Mouse (Mus musculus): ENCODE measurements around the gene Gria2.

Gene Gria2

GRCm38 (mm10) chr3:80775971-80776370 lies 26.7 kb downstream of the Gria2 start:
- DNase-seq (ENCODE audit: low spot score) = no peak

- DNase-seq (ENCODE audit: low spot score) = no peak
These were observed 28.4 kb downstream of the Gria2 start for GRCm38 (mm10) chr3:80774005-80774764.

GRCm38 (mm10) chr3:80773232-80773631 lies 29.4 kb downstream of the Gria2 start:
- DNase-seq (ENCODE audit: low spot score) = no peak

DNA sequence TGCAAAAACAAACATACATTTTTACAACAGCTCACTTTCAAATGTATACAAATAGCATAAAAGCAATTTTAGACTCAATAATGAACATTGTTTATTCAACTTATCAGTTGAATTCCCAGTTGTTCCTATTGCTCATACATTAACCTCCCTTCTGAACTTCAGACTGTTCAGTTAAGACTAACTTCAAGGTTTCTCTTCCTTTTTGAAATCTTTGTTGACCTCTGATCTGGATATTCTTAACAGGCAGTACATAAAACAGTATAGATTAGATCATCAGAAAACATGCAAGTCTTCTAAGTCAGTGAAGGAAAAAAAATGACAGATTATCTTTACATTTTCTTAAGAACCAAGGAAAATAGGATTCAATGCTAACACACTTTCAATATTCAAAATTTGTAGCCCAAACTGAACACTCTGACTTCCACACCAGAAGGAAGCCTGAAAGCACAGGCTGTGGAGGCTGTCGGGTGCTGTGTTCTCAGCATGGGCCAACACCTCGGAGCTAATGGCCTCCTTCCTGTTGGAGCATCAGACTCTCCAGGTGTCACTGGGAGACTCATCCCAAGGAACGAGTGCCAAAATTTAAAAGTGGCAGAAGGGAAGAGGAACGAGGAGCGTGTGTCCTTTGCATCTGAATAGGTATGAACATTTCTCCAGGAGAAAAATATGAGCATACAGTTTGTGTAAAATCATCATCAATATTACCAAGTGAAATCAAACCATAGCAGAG lies 33.0 kb downstream of the Gria2 start:
- no peak for DNase-seq (ENCODE audit: low spot score)

DNA sequence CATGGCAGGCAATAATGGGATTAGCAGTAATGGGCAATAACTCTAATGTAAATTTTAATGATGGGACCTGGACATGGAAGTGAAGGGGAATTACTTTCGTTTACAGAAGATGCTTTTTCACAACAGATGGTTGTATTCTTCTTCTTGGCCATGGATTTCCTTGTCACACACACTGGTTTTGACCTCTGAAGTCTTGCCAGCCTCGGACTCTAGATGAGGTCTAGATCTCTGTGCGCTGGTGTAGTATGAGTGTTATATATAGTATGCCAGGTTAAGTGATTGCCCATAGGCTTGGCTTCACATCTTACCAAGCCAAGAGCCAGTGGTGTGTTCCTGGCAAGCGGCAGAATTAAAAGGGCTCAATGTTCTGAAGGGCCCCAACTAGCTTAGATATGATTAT lies 43.7 kb downstream of the Gria2 start:
- no peak for DNase-seq (ENCODE audit: low spot score)

DNA sequence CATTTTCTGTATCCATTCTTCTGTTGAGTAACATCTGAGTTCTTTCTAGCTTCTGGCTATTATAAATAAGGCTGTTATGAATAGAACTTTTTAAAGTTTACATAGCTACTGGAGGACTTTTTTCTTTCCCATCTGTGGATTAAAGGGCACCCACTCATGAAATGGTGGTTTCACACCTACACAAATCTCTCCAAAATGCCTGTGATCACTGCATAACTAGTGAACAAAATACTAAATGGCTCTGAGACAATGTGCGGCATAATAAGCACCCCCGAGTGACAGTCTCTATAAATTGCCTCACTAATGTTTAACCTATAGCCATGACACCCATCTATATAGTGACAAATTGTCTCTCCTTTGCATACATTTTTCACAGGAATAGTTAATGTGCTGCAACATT lies 44.3 kb downstream of the Gria2 start:
- DNase-seq (ENCODE audit: low spot score) = no peak

- no peak for DNase-seq (ENCODE audit: low spot score)
These were observed 51.8 kb downstream of the Gria2 start for GRCm38 (mm10) chr3:80750786-80751185.

DNA sequence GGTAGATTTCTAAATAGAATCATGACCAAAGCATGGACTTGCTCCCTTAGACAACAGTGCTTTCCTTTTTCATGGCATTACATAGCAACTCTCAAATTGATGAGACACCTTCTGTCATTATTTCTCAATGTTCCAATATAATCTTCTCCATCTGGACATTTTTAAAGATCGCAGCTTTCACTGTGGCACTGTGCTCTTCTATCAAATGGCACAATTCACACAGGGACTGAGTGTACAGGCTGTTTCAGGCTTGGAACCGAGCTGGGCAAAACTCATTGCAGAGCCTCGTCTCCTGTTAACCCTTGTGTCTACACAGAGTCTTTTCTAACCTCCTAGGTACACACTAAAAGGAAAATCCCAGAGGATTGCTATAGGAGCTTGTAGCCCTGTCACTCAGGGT lies 77.4 kb downstream of the Gria2 start:
- DNase-seq (ENCODE audit: low spot score) = no peak

GRCm38 (mm10) chr3:80713123-80713522 lies 89.5 kb downstream of the Gria2 start:
- no peak for DNase-seq (ENCODE audit: low spot score)

GRCm38 (mm10) chr3:80708992-80709391 lies 93.6 kb downstream of the Gria2 start:
- no peak for DNase-seq (ENCODE audit: low spot score)

DNA sequence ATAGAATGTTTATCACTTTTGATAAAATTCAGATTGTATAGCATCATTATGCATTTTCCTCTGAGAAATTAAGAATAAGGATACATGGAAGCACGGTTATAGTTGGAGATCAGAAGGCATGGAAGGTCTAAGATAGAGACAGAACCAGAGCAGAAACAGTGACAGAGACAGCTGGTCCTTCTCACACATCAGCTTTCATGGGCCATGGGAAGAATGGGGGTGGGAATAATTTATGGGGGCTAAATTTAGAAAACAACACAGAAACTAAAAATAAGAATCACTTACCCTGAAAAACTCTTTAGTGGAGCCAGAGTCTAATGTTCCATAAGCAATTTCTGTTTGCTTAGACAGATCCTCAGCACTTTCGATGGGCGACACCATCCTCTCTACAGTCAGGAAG lies 100.5 kb downstream of the Gria2 start:
- DNase-seq (ENCODE audit: low spot score) = no peak

GRCm38 (mm10) chr3:80697523-80697922 lies 105.1 kb downstream of the Gria2 start:
- no peak for DNase-seq (ENCODE audit: low spot score)

DNA sequence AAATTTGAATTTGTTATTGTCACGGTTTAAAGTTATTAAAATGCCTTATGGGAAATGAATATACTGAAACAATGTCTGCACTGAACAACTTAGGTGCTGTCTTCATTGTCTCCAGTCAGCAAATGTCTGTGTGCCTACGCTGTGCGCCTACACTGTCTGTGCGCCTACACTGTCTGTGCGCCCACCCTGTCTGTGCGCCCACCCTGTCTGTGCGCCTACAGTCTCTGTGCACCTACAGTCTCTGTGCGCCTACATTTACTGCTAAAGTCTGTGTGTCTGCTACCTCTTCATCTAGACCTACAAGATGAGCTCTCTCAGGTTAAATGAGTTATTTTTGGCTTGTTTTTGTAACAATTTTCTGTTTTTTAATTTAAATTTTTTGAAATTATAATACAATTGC lies 107.7 kb downstream of the Gria2 start:
- no peak for DNase-seq (ENCODE audit: low spot score)

GRCm38 (mm10) chr3:80665105-80665504 lies 137.5 kb downstream of the Gria2 start:
- DNase-seq (ENCODE audit: low spot score) = no peak

DNA sequence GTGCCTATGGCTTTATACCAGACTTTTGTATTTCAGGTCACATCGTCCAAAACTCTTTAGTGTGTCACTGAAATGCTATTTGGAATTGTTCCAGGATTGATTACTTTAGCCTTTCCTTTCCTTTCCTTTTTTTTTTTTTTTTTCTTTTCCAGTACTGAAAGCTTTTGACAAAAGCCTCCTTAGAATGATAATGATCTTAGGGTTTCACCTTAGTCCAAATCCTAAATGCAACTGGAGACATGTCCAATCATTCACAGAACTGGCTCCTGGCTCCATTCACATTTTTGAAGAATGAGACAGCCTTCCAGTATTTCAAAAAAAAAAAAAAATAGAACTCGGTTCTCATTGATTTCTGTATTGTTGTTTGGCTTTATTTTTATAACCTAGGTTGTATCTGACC lies 139.3 kb downstream of the Gria2 start:
- no peak for DNase-seq (ENCODE audit: low spot score)

DNA sequence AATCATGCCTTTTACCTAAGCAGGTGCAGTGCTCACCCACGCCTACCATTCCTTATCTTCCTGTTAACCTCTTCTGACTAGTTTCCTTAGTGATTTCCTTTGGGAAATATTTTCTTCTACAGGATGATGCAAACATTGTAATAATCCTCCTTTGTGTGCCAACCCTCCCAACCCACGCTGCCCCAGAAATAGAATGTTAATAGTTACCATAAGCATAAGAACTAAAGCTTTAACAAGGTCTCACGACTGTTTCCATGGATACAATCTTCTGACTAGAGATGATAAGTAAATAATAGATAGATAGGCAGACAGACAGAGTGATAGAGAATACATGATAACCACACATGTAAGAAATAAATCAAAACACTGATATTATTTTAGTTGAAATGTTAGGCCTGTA lies 140.8 kb downstream of the Gria2 start:
- DNase-seq (ENCODE audit: low spot score) = no peak

- DNase-seq (ENCODE audit: low spot score) = no peak
These were observed 150.4 kb downstream of the Gria2 start for GRCm38 (mm10) chr3:80652213-80652612.
